Mouse (Mus musculus): ENCODE data around the gene 1700023F06Rik.
A peak's percentile ranks its signal among the peaks of the same experiment; 100 is the strongest.

1700023F06Rik gene

GRCm38 (mm10) chr11:103180426-103180825 is 27.9 kb downstream of the 1700023F06Rik start:
- DNase-seq = no peak

- DNase-seq = no peak
Observed at GRCm38 (mm10) chr11:103178748-103179147, 29.6 kb downstream of the 1700023F06Rik start.

- DNase-seq = no peak
Observed at GRCm38 (mm10) chr11:103177815-103178485, 30.4 kb downstream of the 1700023F06Rik start.

GRCm38 (mm10) chr11:103177216-103177615 is 31.1 kb downstream of the 1700023F06Rik start:
- no peak for DNase-seq

- DNase-seq = no peak
Observed at GRCm38 (mm10) chr11:103176510-103176909, 31.8 kb downstream of the 1700023F06Rik start.

GRCm38 (mm10) chr11:103175688-103176442 is 32.5 kb downstream of the 1700023F06Rik start:
- DNase-seq = no peak

- no peak for DNase-seq
Observed at GRCm38 (mm10) chr11:103174891-103175391, 33.4 kb downstream of the 1700023F06Rik start.

- no peak for DNase-seq
Observed at GRCm38 (mm10) chr11:103174411-103174832, 33.9 kb downstream of the 1700023F06Rik start.

GRCm38 (mm10) chr11:103173771-103174344 is 34.5 kb downstream of the 1700023F06Rik start:
- DNase-seq = peak; percentile 70

GRCm38 (mm10) chr11:103173041-103173770 is 35.2 kb downstream of the 1700023F06Rik start:
- DNase-seq = no peak

GRCm38 (mm10) chr11:103172392-103173040 is 35.8 kb downstream of the 1700023F06Rik start:
- no peak for DNase-seq

- no peak for DNase-seq
Observed at GRCm38 (mm10) chr11:103171703-103172391, 36.5 kb downstream of the 1700023F06Rik start.

GRCm38 (mm10) chr11:103171286-103171620 is 37.1 kb downstream of the 1700023F06Rik start:
- no peak for DNase-seq

GRCm38 (mm10) chr11:103170494-103171285 is 37.7 kb downstream of the 1700023F06Rik start, which contains the start of gene Fmnl1:
TSS of gene Fmnl1 (plus strand) at chr11:103171107.
- peak; percentile 40 for DNase-seq

GRCm38 (mm10) chr11:103170111-103170493 is 38.3 kb downstream of the 1700023F06Rik start:
- DNase-seq = no peak

GRCm38 (mm10) chr11:103169664-103170063 is 38.7 kb downstream of the 1700023F06Rik start:
- no peak for DNase-seq

- peak; percentile 71 for DNase-seq
Observed at GRCm38 (mm10) chr11:103168690-103169390, 39.5 kb downstream of the 1700023F06Rik start.

GRCm38 (mm10) chr11:103164391-103164790 is 44.0 kb downstream of the 1700023F06Rik start:
- DNase-seq = no peak

- DNase-seq = no peak
Observed at GRCm38 (mm10) chr11:103162132-103162531, 46.2 kb downstream of the 1700023F06Rik start.

- no peak for DNase-seq
Observed at GRCm38 (mm10) chr11:103161449-103161848, 46.9 kb downstream of the 1700023F06Rik start.

All from right cerebral cortex, adult 18-20 months (tissue).